Mouse (Mus musculus) liver (tissue): Measurements from ENCODE around the gene Hist1h1a.
"Not testable (repeated sequence)": the region's sequence is repeated elsewhere in the genome, so short reads cannot be mapped to it uniquely, and the experiment has no call there.

ENCODE experiments used
- DNase-seq: peaks from one replicate; pipeline ENCODE4 v3.0.0-alpha.2; 2020; ENCODE audit warnings: mixed read lengths

Gene Hist1h1a

GRCm38 (mm10) chr13:23760240-23760971 lies 3.1 kb upstream of the Hist1h1a start:
- DNase-seq, result peak; percentile 53

DNA sequence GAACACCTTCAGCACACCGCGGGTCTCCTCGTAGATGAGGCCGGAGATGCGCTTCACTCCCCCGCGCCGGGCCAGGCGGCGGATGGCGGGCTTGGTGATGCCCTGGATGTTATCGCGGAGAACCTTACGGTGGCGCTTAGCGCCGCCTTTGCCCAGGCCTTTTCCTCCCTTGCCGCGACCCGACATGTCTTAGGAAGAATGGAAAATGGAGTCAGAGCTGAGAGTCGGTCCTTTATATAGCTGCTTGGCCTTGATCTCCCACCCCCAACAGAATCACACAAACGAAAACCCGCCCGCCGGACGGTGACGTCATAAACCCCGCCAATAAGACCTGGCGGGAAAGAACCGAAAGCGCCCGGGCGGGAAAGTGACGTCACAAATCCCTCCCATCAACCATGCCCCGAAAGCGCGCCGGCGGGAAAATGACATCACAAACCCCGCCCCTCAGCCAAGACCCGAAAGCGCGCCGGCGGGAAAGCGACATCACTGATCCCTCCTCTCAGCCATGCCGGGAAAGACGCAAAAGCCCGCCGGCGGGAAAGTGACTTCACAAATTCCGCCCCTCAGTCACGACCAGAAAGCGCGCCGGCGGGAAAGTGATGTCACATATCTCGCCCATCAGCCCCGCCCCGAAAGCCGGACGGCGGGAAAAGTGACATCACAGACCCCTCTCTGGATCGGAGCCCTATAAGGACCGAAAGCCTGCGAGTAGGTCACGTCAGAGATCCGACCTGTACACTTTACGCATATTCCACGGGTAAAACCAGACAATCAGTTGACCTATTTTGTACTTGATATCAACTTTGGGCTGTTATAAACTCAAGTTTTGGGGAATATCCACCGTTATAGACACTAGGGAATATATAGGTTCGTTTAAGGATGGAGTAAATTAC lies 2.2 kb upstream of the Hist1h1a start, which contains the start of gene Hist1h4a:
TSS of gene Hist1h4a (minus strand) at position 259 of the 893 bp plus-strand sequence.
- DNase-seq, result peak; percentile 99

DNA sequence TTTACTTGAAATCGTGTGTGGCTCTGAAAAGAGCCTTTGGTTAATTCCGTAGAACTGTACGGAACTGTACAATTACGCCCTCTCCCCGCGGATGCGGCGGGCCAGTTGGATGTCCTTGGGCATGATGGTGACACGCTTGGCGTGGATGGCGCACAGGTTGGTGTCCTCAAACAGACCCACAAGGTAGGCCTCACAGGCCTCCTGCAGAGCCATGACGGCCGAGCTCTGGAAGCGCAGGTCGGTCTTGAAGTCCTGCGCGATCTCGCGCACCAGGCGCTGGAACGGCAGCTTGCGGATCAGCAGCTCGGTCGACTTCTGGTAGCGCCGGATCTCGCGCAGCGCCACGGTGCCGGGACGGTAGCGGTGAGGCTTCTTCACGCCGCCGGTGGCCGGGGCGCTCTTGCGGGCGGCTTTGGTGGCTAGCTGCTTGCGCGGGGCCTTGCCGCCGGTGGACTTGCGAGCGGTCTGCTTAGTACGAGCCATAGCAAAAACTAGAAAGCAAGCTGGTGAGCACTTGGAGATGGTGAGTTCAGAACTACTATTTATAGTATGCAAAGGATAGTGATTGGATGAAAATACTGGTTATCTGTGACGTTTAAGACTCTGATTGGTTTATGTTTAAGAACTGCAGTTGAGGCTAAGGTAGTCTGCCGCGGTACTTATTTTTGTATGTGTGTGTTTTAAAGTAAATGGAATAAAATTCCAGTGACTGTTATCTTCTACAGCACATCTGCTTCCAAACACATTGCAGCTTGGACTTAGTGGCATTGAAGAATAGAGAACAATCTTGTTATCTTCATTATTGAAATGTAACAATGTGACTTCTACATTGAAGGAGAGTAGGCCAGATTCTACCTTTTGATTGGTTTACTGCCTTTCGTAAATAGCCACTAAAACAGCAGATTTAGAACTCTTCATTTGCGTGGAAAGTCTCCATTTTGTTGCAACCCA lies 1.3 kb upstream of the Hist1h1a start, which contains the start of gene Hist1h3a:
TSS of gene Hist1h3a (minus strand) at position 516 of the 951 bp plus-strand sequence.
- DNase-seq, result peak; percentile 84

GRCm38 (mm10) chr13:23763242-23763585 lies 252 bp upstream of the Hist1h1a start:
- no peak for DNase-seq

DNA sequence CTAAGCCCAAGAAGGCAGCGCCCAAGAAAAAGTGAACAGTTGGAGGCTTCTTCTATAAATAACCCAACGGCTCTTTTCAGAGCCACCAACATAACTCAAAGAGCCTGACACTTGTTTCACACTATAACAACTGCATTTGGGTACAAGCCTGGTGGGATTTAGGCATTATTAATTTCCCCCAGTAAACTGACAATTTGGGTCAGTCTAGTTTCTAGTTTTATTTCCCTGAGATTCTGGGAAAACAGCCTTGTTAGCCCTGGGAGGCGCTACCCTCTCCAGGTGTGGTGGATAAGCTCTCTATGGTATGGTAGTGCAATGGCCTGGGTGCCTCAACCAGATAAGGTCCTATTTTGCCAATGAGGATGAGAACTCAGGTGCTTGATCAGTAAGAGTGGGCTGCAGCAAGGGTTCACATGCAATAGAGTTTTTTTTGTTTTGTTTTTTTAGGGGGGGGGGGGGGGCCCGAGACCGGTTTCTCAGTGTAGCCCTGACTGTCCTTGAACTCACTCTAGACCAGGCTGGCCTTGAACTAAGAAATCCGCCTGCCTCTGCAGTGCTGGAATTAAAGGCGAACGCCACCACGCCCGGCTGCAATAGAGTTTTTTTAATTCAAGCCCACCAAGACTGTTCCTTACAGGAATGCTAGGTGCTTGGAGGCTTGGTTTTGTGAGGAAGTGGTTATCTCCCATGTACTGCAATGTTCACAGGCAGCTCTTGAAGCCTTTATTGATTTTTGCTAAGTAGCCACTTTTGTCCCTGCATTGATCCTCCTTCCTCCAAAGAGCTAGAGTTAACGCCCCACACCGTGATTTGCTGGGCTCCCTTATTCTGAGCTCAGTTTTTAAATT lies 1.1 kb downstream of the Hist1h1a start:
- peak; percentile 73 for DNase-seq

DNA sequence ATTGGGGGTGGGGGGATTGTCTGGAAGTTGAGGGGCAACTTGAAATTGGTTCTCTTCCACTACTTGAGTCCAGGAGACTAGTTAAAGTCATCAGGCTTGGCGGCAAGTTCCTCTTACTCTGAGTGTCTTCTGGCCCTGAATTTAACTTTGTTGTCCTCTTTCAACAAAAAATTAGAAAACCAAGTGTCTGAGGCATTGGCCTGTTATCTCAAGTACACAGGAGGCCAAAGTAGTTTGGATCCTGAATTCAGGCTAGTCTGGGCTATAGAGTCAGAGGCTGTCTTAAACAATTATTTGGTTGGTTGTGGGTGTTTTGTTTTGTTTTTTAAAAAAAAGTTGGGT lies 1.7 kb downstream of the Hist1h1a start:
- no peak for DNase-seq

DNA sequence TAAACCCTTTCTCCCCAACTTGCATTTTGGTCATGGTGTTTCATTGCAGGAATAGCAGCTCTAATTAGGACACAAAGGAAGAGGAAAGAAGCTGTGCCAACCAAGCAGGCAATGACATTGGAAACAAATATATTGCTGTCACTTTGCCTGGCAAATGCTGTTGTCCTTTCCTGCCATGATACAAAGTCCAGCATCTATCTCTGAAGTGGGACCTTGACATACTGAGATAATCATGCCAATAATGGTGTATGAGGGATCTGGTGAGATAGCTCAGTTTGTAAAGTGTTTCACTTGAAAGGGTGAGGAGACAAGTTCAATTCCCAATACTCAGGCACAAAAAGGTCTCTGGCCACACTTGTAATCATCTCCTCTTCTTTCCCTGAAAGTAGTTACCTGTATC lies 3.3 kb downstream of the Hist1h1a start:
- DNase-seq, result no peak

DNA sequence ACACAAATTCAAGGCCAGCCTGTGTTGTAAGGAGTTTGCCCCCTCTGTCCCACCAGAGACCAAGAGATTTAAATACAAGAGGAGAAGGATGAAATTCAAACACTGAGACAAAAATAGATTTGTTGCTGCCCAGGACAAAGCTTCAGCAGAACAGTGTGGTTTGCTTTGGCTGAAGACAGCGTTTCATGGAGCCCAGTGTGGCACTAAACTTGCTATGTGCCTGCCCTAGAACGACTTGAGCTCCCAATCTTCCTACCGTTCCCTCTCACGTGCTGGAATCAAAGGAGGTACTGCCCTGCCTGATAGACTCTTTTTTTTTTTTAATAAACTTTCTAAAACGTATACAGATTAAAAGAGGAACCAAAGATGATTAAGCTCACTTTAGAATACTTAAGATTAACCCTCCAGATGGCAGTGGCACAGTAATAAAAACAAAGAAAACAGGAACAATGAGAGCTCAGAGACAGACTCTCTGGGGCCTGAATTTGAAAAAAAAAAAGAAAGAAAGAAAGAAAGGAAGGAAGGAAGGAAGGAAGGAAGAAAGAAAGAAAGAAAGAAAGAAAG lies 5.5 kb downstream of the Hist1h1a start:
- DNase-seq, result no peak

- DNase-seq, result not testable (repeated sequence)
Measured at GRCm38 (mm10) chr13:23769613-23770012, 6.1 kb downstream of the Hist1h1a start, which contains the start of gene Trim38. Gene Trim38, plus strand, starts transcription at chr13:23769913.

DNA sequence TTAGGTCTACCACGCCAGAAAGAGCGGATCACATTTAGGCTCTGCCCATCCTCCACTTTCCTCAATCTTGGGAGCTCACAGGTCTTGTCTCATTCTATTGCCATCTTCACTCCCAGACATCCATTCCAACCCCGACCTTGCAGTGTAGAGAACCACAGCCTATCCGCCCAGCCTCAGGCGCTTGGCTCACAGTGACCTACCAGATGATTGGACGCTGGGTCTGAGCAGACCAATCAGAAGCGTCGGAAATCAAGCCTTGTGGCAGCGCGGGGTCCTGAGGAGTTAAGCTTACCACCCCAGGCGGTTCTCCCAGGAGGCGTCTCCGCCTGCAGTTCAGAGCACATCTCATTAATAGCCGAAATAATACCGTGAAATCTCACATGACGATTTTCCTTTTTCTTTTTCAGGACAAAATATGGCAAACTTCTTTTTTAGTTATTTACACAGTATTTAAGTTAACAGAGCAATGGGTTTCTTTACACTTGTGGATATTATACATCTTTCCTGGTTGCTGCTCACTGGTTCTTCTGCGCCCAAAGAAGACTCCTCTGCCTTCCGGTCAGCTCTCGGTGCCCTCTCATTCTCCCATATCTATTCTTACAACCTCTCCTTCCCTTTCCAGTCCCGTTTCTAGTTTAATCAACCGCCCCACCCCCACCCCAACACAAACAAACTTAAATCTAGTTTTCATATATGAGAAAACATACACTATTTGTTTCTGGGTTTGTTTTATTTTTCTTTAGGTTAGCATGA lies 9.3 kb downstream of the Hist1h1a start:
- DNase-seq, result peak; percentile 86

- no peak for DNase-seq
Measured at GRCm38 (mm10) chr13:23778339-23778738, 14.9 kb downstream of the Hist1h1a start.

DNA sequence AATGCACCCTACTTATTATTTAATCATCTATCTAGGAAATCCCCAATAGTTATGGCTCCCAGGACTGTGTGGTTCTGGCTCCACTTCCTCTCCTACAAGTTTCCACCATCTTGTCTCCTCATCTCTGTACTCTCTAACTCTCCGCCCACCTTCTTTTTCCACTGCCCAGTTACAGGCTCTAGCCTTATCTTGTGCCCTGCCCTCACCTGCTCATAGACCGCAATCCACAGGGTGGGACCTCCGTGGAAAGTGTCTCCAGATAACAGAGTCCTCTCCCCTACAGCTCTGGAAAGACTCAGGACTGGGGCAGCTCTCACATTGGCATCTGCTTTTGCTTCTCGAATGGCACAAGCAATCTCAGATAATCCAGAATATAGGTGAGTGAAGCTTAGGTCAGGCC lies 15.6 kb downstream of the Hist1h1a start:
- peak; percentile 18 for DNase-seq

GRCm38 (mm10) chr13:23792520-23792919 lies 29.1 kb downstream of the Hist1h1a start:
- peak; percentile 51 for DNase-seq

DNA sequence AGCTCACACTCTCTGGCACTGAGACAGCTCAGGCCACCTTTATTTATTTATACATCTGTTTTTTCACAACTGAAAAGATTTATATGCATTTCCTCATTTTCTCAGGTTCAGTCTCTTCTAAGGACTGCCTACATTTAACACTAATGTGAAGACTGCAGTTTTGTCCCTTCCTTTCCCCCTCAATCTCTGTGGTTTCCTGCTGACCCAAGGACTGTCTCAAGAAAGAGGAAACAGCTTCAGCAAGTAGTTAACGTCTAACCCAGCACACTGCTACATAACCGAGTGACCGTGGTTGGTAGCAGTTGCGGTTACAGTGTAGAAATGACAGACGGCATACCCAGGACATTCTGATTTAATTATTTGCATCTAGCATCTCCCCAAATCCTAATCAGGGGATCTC lies 35.9 kb downstream of the Hist1h1a start:
- DNase-seq, result no peak

- DNase-seq, result no peak
Measured at GRCm38 (mm10) chr13:23804532-23804931, 41.1 kb downstream of the Hist1h1a start.

- no peak for DNase-seq
Measured at GRCm38 (mm10) chr13:23806422-23807052, 43.1 kb downstream of the Hist1h1a start, which contains the start of gene Slc17a2. Gene Slc17a2, plus strand, starts transcription at chr13:23806993.
